Mouse (Mus musculus): ENCODE results near the gene Iqsec1.

GRCm38 (mm10) chr6:90988299-90988625 is 223 bp downstream of the Iqsec1 start:
- TF ChIP-seq CTCF (IDR thresholded peaks at IDR 0.05; ENCODE audit: low read depth, low read length) (no peak), POLR2AphosphoS5 (IDR thresholded peaks at IDR 0.05; ENCODE audit: insufficient replicate concordance, low read depth, low read length) (no peak), GATA1 (IDR thresholded peaks at IDR 0.05; ENCODE audit: borderline replicate concordance, low read length) (no peak)
